Mouse (Mus musculus) fat pad, adult 2 months (tissue): ENCODE measurements at regions not wholly inside any gene's neighbourhood (a gene's known extent, or its start where the extent isn't known, plus 50 kb on each side); places are given as distances from the start of the nearest gene placed in this dataset.

ENCODE experiments used
- DNase-seq: peaks from one replicate; pipeline ENCODE4 v3.0.0-alpha.2; 2011; ENCODE audit warnings: low read depth, low spot score; ENCODE audit errors: extremely low read depth

DNA sequence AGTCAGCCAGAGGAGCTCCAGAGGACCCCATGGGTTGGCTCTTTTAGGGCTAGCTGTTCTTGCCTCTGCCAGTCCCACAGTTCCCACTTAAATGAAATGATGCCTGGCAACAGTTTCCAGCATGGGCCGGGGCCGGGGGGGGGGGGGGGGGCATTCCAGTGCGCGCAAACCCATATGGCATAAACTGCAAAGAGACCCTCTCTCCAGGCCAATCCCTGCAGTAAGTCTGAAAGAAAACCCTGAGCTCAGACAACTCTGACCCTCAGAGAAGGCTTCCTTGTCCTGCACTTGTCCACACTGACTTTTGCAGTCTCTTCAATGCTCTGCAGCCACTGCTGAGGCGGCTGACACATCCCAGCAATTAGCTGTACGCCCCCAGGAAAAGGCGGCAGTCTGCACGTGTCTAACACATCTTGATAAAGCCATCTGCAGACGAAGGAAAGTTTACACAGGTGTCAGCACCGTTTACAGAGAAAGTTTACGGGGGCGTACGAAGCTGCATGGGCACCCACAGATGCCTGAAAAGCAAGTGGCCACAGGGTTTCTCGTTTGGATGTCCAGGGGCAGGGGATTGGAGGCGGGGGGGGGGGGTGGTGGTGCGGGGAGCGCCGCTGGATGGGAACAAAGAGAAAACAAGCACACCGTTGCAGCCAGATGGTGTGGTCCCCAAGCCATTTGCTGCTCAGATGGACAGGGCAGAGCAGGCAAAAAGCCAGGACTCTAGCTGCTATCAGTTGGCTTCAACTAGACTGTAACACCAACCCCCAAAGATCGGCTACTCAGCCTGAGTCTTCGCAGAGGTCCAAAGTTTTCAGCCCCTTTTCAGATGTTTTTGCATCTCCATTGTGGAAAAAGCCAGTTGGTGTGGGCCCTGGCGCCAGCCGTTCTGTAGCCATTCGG lies 244.0 kb upstream of the Hs6st1 start:
- no peak for DNase-seq

DNA sequence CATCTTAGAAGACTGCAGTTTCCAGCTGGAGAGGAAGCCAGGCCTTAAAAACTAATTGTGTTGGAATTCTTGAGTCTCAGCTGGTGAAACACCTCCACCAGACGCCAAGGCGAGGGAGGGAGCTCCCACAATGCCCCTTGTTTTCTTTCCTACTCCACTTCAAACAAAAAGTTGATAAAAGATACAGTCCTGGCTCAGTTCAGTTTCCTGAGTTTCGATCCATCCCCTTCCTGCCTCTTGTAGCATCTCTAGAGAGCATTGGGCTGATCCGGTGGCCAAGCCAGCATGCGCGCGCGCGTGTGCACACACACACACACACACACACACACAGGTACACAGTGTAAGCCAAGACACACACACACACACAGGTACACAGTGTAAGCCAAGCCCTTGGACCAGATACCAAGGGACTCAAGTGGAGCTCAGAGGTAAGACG lies 242.7 kb upstream of the Hs6st1 start:
- DNase-seq = no peak

DNA sequence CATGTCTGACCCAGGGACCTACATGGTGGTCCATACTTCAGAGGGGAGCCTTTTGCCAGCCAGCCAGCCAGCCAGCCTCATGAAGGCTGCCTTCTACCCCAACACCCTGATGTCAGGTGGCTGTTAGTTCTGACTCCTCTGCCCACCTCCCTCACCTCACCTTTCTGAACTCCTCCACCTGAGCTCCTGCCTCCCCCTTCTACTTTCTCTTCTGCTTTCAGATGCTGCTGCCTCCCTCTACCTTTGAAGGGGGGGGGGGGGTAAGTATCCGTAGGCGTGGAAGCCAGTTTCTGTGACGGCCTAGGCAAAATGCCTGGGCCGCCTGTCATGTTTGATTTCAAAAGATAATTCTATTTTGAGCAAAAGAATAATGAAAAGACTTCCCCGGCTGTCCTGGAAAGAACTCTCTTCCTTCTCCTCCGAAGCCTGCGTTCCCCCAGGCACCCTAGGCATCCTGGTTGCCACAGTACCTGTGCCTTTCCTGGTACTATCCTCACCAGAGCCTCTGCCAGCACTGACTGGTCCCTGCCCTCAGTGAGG lies 241.6 kb upstream of the Hs6st1 start:
- no peak for DNase-seq

DNA sequence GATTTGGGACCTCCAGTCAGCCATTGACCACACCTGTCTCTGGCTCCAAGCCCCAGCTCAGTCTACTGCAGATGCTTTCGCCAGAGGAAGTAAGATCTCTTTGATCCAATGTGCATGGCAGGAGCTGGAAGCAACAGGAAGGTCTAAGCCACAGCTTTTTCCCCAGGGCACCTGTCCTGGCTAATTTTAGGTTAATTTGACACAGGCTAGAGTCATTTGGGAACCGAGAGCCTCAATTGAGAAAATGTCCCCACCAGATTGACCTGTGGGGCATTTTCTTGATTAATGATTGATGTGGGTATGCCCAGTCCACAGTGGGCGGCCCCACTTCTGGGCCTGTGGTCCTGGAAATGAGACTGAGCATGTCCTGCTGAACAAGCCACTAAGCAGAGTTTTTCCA lies 240.7 kb upstream of the Hs6st1 start:
- DNase-seq = no peak

DNA sequence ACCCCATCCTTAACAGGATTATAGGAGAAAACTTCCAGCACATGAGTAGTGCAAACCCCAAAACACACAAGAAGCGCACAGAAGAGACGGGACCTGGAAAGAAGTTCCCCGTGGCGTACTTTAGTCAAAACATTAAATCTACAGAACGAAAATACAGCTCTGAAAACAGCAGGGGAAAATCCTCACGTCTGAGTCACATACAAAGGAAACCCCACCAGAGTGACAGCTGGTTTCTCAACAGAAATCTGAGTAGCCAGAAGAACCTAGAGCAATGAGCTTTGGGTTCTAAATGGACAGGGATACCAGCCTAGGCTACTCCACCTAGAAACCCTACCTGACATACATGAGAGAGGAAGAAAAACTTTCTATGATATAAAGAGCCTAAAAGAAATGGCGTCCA lies 234.0 kb upstream of the Hs6st1 start:
- DNase-seq = no peak

DNA sequence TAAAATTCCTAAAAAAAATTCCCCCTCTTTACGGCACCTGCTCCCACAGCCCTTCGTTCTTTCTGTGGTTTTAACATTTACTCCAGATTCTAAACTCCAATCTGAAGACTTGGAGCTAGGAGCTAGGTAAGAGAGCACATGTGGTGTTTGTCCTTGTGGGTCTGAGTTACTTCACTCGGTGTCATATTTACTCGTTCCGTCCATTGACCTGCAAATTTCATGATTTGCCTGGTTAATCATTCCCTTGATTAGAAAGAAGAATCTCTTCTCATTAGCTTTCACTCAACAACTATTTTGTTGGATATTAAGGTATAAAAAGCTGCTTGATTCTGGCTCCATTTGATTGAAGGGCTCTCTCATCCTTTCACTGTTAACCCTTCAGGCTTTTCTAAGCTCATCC lies 231.6 kb upstream of the Hs6st1 start:
- DNase-seq = no peak

DNA sequence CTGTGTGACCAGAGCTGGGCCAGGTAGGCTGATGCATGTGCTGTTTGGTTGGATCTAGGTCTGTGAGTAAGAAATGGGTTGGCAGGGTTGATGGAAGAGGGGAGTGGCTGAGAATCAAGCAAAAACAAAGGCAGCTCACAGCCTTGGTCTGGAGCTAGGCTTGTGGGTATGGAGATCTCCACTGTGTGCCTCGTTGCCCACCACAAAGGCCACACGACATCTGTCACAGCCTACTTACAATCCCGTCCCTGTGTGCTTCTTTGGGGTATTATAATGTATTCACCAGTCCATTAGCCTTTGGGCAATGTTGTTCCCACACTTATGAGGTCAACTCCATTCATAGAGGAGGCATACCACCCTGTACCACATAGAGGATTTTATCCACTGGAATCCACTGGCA lies 229.6 kb upstream of the Hs6st1 start:
- no peak for DNase-seq

DNA sequence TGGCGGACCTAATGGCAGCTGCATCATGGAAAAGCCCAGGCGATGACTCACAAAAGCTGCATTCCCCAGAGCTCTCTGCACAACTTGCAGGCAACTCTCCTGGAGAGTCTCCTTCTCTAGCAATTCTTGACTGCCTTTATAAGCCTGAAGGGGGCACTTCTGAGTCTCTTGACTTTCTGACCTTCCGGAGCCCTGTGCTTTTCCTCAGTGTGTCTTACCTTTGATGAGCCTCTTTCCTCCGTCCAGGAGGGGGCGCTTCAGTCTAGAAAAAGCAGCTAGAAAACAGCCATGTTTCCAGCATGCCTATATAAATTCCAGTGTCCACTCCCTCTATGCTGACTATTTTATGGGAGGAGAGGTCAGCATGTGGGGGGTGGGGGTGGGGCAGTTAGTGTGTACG lies 228.8 kb upstream of the Hs6st1 start:
- no peak for DNase-seq

DNA sequence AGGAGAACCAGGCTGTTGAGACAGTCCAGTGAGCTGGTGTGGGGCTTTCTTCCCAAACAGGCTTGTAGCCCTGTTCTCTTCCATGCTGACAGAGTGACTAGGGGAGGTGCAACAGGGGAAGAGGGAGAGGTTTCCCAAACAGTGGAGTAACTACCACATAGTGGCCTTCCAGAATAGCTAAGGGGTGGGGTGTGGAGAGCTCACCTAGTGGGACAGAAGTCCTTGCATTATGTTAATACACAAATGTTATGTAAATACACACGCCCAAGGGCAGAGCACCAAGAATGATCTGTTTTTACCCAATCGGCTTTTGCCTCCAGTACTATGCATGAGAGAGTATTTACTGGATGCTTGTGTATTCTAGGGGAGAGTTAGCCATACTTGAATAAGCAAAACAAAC lies 226.6 kb upstream of the Hs6st1 start:
- no peak for DNase-seq

DNA sequence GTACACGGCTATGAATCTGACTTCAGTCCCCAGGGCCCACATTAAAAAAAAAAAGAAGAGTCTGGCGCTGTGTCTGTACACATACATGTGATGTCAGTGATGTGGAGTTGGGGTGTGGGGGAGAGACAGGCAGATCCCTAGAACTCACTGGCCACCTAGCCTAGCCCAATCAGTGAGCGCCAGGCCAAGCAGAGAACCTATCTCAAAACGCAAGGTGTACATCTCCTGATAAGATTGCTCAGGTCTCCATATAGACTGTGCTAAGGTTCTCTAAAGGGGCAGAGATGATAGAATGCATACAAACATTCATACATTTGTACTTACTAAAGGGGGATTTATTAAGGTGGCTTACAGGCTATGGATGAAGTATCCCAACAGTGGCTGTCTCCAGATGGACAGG lies 225.5 kb upstream of the Hs6st1 start:
- DNase-seq = no peak

DNA sequence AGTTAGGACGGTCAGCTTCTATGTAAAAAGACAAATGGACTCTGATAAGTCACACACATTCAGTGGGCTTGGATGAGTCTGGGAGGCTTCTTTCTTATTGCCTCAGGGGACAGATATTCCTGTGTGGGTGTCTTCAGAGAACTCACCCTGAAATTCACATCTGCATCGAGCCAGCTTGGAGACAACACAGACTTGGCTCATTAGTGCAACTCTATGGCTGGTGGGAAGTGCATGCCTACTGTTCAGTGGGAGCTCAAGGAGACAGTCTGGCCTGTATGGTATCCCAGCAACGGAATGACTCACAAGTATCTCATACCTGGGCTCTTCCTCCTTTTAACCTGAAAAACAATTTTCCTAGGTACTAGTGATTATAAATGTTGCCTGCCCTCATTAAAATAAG lies 224.6 kb upstream of the Hs6st1 start:
- DNase-seq = no peak

DNA sequence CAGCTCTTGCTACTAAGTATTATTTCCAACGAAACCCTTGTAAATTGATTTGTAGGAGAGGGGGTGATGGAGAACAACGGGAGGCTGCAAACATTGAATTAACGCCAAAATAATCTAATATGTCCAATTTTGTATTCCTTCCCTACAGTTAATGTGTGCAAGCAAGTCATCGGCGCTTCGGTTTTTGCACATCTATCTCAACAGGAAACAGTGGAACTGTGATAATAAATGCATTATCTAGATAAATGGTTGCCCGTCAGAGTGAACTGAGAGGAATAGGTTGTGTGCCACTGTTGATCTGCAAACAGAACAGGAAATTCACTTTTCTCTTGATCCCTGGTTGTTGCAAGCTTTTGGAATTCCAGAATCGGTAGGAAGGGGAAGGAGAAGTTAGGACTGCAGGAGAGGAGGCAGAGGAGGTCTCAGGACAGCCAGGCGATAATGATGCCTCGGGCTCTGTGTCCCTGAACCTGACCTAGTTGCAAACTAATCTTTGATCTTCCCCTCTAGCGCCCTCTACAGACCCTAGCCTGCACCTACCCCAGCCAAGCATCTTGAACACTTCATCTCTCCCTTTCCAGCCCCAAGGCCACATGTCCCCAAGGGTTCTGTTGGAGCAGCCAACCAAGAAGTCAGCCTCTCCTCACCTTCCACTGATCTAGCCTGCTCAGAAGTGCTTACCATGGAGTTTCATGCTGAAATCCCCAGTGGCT lies 221.8 kb upstream of the Hs6st1 start:
- DNase-seq = no peak

DNA sequence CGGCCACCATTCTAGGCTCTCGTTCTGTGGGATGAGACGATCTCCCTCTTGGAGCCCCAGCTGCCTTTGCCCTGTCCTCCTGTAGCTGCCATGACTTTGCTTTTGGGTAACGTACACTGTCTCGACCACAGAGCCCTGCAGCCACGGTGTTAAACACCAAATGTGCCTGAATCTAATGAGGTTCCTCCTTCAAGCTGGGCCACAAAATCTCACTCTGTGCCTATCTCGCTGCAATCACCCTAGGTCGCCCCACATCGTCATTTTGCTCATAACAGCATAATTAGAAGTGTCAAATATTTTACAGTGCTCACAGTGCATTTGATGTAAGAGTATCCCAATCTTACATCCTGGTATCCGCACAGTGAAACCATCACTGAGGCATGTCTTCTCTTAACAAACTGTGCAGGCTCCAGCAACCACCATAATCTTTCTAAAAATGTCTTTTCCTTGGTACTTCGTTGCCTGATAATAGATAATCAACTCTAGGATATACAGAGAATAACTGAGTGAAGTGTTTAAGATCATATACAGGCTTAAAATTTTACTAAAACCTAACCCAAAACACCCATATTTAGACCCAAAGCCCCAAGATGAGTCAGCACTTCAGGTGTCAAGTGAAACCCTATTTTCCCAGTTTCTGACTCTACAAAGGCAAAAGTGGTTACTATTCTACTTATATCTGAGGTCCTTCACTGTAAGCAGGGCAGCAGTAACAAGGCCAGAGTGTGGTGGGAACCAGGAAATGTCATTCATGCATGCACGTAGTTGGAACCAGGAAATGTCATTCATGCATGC lies 219.8 kb upstream of the Hs6st1 start:
- no peak for DNase-seq

DNA sequence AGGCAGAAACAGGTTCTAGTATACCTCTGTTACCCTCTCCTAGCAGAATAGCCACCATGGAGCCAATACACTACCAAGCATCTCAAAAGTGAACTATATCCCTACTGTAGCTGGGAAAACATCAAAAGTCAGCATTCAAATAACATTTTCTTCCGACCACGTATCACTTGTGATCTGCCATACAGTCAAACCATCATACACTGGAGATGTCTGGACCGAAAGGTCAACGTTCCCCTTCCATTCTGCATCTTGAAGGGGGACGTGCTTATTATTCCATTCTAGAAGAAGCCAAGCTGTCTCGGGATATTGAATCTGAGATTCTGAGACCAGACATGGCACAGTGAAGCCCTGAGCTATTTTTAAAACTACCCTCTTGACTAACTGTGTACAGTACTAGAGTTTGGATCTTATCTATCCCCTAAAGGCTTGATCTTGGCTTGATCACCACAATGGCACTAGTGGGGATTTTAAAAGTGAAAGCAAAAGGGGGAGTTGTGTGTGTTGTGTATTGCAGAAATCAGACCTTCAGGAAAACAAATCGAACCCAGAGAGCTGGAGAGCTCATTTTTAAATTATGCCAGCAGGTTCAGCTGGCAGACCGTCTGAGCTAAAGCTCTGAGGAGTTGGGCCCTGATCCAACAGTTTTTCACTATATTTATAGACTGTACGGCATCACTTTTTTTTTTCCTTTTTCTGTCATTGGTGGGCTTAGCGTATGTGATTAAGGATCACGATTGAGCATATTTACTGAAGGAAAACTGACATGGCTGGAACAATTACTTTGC lies 218.6 kb upstream of the Hs6st1 start:
- DNase-seq = no peak

DNA sequence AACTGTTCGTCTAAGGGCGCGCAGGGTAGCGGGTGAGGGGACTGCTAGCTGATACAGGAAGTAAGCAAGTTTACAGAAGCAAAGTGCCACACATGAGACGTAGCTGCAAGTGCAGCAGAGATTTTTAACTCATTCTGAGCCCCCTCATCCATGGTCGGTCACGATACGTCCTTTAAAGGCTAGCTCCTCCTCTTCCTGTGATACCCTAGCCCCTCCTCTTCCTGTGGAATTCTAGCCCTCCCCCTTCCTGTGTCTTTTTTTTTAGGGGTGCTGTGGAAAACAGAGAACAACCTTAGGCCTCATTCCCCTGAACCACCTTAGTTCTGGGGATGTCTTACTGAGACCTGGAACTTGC lies 218.0 kb upstream of the Hs6st1 start:
- no peak for DNase-seq

DNA sequence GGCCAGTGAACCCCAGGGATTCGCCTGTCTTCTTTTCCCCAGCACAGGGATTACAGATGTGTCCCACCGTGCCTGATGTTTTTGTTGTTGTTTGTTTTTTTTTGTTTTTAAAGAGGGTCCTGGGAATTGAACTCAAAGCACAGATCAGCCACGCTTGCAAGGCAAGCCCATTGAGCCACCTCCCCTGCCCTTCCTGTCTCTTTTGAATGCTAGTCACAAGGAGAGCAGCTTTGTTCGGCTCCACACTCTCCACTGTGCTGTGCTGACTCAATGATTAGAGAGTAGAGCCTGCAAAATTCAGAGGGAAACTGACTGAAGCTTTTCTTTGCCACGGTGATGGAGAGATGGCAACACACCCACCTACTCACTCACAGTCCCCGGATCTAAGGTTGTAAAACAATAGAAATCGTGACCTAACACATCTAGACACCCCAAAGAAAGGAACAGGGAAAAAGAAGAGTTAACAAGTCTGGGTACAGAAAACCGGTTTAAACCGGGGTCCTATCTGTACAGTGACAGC lies 217.6 kb upstream of the Hs6st1 start:
- DNase-seq = no peak

DNA sequence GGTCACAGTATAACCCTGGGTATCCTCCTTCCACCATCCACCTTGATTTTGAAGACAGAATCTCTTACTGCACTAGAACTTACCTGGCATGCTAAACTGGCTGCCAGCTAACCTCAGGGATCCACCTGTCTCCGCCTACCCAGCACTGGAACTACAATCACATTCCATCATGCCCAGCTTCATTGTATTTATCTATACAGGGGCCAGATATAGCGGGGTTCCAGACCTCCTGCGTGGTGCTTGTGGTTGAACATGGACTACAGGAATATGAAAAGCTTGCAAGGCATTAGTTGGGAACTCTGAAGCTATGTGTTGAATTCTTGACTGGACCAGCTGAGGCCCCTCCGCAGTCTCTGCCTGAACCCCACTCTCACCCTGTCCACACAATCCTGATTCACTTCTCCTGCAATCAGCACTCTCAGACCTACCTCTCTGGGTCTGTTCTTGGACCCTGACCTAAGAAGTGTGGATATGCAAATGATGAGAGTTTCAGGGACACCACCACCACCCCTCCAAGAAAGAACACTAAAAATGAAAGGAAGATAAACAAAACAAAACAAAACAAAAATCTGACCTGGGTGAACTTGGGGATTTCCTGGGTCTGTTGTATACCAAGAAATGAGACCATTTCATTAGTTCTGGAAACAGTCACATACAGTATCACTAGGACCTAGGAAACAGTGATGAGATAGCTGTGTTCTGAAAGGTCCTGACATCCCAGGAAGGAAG lies 216.4 kb upstream of the Hs6st1 start:
- no peak for DNase-seq

DNA sequence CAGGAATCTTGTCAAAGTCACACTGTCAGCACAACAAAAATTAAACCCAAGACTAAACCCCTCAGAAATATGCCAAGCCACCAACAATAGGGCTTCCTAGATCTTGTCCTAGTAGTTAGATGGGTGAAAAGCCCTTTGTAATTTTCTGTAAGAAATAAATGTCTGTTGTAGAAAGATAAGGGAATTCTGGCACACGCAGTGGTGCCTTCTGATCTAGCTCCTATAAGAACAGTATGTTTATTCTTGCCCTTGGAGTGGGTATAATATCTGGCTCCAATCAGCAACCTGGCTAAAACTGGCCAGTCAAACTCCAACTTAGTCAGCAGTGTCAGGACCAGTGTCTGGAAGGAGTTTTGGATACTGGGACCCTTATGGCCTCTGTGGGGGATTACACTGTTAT lies 215.2 kb upstream of the Hs6st1 start:
- no peak for DNase-seq

DNA sequence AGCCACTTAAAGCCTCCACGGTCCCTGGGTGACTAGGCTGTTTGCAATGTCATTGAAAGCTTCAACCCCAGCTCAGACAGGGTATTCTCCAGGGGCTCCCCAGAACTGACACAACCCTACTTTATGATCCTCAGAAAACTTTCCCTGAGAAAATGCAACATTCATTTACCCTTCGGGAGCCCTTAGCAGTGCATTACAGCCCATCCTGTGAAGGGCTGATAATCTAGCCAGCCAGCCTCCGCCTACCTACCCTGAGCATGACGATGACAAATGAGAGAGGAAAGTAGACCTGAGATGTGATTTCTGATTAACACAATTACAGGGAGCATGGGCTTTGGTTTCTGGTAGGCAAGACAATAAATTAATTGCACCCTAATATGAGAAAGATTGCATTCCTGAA lies 212.6 kb upstream of the Hs6st1 start:
- DNase-seq = no peak

DNA sequence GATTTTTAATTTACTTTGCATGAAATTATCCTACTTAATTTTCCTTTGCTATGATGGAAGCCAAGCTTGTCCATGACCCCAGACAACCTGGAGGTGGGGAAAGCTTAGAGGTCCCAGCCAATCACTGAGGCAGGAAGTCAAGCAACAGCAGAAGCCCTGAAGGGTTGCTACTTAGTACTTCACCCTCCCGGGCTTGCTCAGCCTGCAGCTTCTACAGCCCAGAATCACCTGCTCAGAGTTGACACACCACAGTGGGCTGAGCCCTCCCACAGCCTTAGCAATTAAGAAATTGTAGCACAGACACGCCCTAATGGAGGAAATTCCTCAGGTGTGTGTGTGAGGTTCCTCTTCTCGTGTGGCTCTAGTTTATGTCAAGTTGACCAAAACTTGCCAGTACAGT lies 209.9 kb upstream of the Hs6st1 start:
- no peak for DNase-seq
